21 mouse cellular contexts compared by ENCODE assay signal in the genomic region with DNA sequence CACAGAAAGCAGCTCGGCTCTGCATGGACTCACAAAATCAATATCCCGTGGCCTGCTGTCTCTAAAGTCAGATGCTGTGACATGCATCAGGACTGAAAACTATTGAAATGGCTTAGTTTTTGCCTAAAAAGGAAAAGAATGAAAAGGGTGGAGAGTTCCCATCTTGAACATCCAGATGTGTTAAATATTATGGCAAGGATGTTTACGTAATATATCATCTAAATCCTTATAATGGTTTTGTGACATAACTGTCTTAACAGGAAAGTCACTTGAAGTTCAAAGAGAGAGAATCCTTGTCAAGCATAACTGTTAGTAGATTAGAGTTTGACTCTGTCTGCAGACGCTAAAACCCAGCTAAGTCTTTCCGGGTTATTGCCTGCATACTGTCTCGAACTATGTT.
"Had no signal": no experiment of that assay in that cellular context is flagged by ENCODE, and none has a peak within 500 bp of the region (broad histone marks: within the 10 kb centered on the region; RNA-seq: fewer than 3 reads in every experiment).

No protein-coding gene starts in this region.

- DNase-seq: kidney, adult 2 months; kidney, postnatal 25 days; layer of hippocampus, adult 9-11 months; liver; lung, adult 2 months; right cerebral cortex, adult 18-20 months; right cerebral cortex, postnatal 14 days; right cerebral cortex, postnatal 4 days; thymus, postnatal 36 days had no signal

- H3K36me3 ChIP-seq: limb, embryonic 10.5 days; limb, embryonic 13.5 days; liver, embryonic 12.5 days; liver, embryonic 15.5 days; midbrain, embryonic 12.5 days; midbrain, embryonic 15.5 days; neural tube, embryonic 12.5 days; neural tube, embryonic 15.5 days had no signal

- H3K9me3 ChIP-seq: limb, embryonic 10.5 days; limb, embryonic 13.5 days; liver, embryonic 12.5 days; liver, embryonic 15.5 days; midbrain, embryonic 15.5 days; neural tube, embryonic 12.5 days; neural tube, embryonic 15.5 days had no signal

- H3K27ac ChIP-seq: kidney, postnatal 0 days; layer of hippocampus, adult 2 months; limb, embryonic 10.5 days; limb, embryonic 13.5 days; liver, embryonic 12.5 days; liver, embryonic 15.5 days; macrophage; midbrain, embryonic 12.5 days; midbrain, embryonic 15.5 days; neural tube, embryonic 12.5 days; neural tube, embryonic 15.5 days had no signal

- ATAC-seq: intestine, embryonic 16.5 days; liver, embryonic 12.5 days; midbrain, embryonic 15.5 days had no signal

- H3K4me1 ChIP-seq: limb, embryonic 10.5 days; limb, embryonic 13.5 days; liver, embryonic 12.5 days; liver, embryonic 15.5 days; midbrain, embryonic 15.5 days; neural tube, embryonic 12.5 days; neural tube, embryonic 15.5 days had no signal

- H3K4me3 ChIP-seq: layer of hippocampus, adult 2 months; limb, embryonic 10.5 days; limb, embryonic 13.5 days; liver, embryonic 12.5 days; liver, embryonic 15.5 days; midbrain, embryonic 12.5 days; midbrain, embryonic 15.5 days; neural tube, embryonic 12.5 days; neural tube, embryonic 15.5 days had no signal

- H3K27me3 ChIP-seq: limb, embryonic 13.5 days; liver, embryonic 12.5 days; liver, embryonic 15.5 days; midbrain, embryonic 12.5 days; midbrain, embryonic 15.5 days; neural tube, embryonic 12.5 days; neural tube, embryonic 15.5 days had no signal

- H3K4me2 ChIP-seq: limb, embryonic 13.5 days; liver, embryonic 12.5 days; liver, embryonic 15.5 days; midbrain, embryonic 12.5 days; midbrain, embryonic 15.5 days; neural tube, embryonic 12.5 days; neural tube, embryonic 15.5 days had no signal

- H3K9ac ChIP-seq: limb, embryonic 13.5 days; liver, embryonic 12.5 days; liver, embryonic 15.5 days; midbrain, embryonic 12.5 days; midbrain, embryonic 15.5 days; neural tube, embryonic 12.5 days; neural tube, embryonic 15.5 days had no signal
